Mouse (Mus musculus): ENCODE data around the gene Gramd1b.

GRCm38 (mm10) chr9:40390396-40390760 is 140.8 kb downstream of the Gramd1b start:
- TF ChIP-seq POLR2A (IDR thresholded peaks at IDR 0.05; ENCODE audit: insufficient read depth, low read depth, low read length) (no peak), CTCF (IDR thresholded peaks at IDR 0.05; ENCODE audit: insufficient read depth, low read depth, low read length) (no peak)
